Mouse (Mus musculus) neural tube, embryonic 13.5 days (tissue): ENCODE results near the gene Dnm3. TPM values are rescaled to one million over a fixed set of nuclear protein-coding genes. Genes with fewer than 3 reads are reported as not detected.

ENCODE experiments used
- ATAC-seq: fragments of 200-750 bp; cut with Nextera tagmentation; 2 replicates; pipeline ENCODE4 v1.8.0; 2017; ENCODE audit warnings: low read depth, mild to moderate bottlenecking, moderate TSS enrichment, moderate library complexity
- H3K27ac ChIP-seq: fragments of 300-500 bp; sonication (generic); replicated peaks from 2 replicates; pipeline ENCODE4 v1.5.1; 2015; ENCODE audit warnings: moderate library complexity, mild to moderate bottlenecking, inconsistent platforms
- H3K27me3 ChIP-seq: fragments of 300-500 bp; sonication (generic); 2 replicates; pipeline ENCODE4 v1.6.1; 2015; ENCODE audit warnings: mild to moderate bottlenecking, inconsistent platforms
- H3K36me3 ChIP-seq: fragments of 300-500 bp; sonication (generic); 2 replicates; pipeline ENCODE4 v1.6.1; 2015; ENCODE audit warnings: mild to moderate bottlenecking, inconsistent platforms
- H3K4me1 ChIP-seq: fragments of 300-500 bp; sonication (generic); replicated peaks from 2 replicates; pipeline ENCODE4 v1.6.1; 2015; ENCODE audit warnings: inconsistent platforms
- H3K4me2 ChIP-seq: fragments of 300-500 bp; sonication (generic); 2 replicates; pipeline ENCODE4 v1.6.1; 2015; ENCODE audit warnings: inconsistent platforms, mild to moderate bottlenecking, moderate library complexity
- H3K4me3 ChIP-seq: fragments of 300-500 bp; sonication (generic); 2 replicates; pipeline ENCODE4 v1.5.1; 2015; ENCODE audit warnings: mild to moderate bottlenecking, inconsistent platforms
- H3K9ac ChIP-seq: fragments of 300-500 bp; sonication (generic); 2 replicates; pipeline ENCODE4 v1.6.1; 2015; ENCODE audit warnings: moderate library complexity, mild to moderate bottlenecking, inconsistent platforms
- H3K9me3 ChIP-seq: fragments of 300-500 bp; sonication (generic); 2 replicates; pipeline ENCODE4 v1.6.1; 2016; ENCODE audit warnings: inconsistent platforms
- WGBS: fragments of 180-500 bp; shearing (Covaris S2); methylation state at CpG from one replicate; pipeline ENCODE4 v1.1.7; 2015; 5-methylcytosine and 5-hydroxymethylcytosine counted together
- polyA plus RNA-seq: library from polyadenylated mRNA; unstranded; fragments of >200 nt; fragmentation: Nextera tagmentation; extraction: Ambion mirVana; gene quantifications from 2 replicates; pipeline ENCODE4 v1.2.1, GENCODE M21; 2015

The Dnm3 gene
- polyA plus RNA-seq, 1 experiment from 2014 or later: 41.6 TPM

DNA sequence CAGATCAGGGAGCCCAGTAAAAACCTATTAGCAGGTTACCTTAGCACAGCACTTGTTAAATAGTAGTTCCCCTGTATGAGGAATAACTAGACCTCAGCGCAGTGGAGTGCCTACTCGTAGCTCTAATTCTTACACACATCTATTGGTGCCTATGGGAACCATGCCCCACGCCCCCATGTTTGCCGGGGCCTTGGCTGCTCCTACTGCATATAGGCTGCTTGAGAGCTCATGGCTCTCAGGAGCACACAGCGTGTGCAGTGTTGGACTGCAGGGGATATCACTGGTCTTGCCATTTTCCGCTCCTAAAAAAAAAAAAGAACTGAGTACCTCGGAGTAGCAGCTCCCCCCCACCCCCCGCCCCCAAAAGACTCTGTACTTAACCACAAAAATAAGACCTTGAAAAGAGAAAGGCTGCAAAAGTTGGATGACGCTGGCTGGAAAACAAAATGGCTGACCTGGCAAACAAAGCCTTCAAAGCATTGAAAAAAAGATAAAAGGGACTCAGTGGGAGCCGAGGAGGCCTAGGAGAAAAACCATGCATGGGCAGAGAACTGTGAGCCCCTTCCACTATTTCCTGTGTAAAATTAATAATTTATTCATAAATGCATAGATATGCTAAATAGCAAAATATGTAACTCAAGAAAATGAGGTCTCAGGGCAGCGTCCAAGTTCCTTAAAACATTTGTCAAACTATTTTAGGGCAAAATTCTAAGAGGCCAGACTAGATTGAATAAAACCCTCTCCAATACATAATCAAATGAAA is 342.2 kb downstream of the Dnm3 start:
- H3K4me3 ChIP-seq: no peak overlapping the region
- no peak overlapping the region for H3K27ac ChIP-seq
- peaks cover 5% of the 10 kb centered on the region for H3K4me1 ChIP-seq
- WGBS: 68% methylated on average over 11 of the region's 11 CpGs
- H3K9me3 ChIP-seq: no peaks in the 10 kb centered on the region
- H3K9ac ChIP-seq: no peak overlapping the region
- no peaks in the 10 kb centered on the region for H3K36me3 ChIP-seq
- ATAC-seq: no peak
- no peaks in the 10 kb centered on the region for H3K27me3 ChIP-seq
- H3K4me2 ChIP-seq: no peak overlapping the region

DNA sequence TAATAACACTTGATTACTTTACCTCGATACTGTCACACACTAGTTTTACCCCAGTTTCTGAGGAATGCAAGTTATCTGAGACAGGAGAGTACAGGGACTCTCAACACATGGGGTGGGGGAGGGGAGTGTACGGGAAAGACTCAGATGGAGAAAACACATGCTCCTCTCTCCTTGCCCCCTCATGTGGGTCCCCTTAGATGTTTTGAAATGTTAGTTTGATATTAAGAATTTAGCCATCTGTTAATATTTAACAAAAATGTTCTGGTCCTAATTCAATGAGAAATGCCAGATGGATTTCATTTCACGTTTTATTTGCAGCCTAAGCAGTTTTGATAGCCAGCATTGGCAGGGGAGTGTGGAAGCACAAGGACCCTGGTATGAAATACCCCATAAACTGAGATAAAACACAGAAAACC is 343.2 kb downstream of the Dnm3 start:
- Histone ChIP-seq H3K36me3 (no peaks in the 10 kb centered on the region), H3K27me3 (no peaks in the 10 kb centered on the region), H3K9ac (no peak overlapping the region), H3K9me3 (no peaks in the 10 kb centered on the region), H3K27ac (no peak overlapping the region), H3K4me3 (no peak overlapping the region), H3K4me1 (peaks cover 5% of the 10 kb centered on the region), H3K4me2 (no peak overlapping the region)
- ATAC-seq: no peak
- 82% methylated on average over 3 of the region's 3 CpGs for WGBS

DNA sequence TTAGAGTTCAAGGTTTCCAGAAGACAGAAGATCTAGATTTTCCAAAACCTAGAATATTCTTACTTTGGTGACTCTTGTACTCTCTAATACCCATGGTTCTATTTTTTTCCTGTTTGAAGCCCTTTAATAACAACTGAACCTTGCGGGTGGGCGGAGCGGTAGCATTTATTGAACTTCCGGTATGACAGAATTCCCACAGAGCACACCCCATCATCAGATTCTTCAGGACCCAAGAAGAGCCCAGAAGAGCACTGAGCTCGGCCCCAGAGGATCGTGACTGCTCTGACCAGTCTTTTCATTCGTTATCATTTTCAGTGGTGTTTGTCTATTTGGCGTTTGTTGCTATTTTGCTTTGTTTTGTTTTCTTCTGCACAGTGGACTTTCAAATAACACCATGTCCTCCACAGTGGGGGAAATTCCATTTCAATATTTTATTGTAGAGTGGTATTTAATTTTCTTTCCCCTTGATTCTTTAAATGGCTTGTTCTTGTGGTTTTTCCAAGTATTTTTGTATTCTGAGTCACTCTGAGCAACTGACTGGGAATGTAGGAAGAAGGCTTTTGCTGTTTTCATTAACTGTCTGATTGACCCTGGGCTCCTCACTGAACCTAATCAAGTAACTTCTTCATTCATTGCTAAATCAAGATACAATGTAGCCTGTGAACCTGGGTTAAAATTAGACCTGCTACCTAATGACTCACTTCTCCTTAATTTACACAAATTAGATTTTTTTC is 344.8 kb downstream of the Dnm3 start:
- H3K27ac ChIP-seq: no peak overlapping the region
- peaks cover 5% of the 10 kb centered on the region for H3K4me1 ChIP-seq
- WGBS: 91% methylated on average over 8 of the region's 8 CpGs
- no peak overlapping the region for H3K4me3 ChIP-seq
- H3K27me3 ChIP-seq: no peaks in the 10 kb centered on the region
- H3K4me2 ChIP-seq: no peak overlapping the region
- H3K9me3 ChIP-seq: no peaks in the 10 kb centered on the region
- H3K9ac ChIP-seq: no peak overlapping the region
- ATAC-seq: no peak
- H3K36me3 ChIP-seq: no peaks in the 10 kb centered on the region

DNA sequence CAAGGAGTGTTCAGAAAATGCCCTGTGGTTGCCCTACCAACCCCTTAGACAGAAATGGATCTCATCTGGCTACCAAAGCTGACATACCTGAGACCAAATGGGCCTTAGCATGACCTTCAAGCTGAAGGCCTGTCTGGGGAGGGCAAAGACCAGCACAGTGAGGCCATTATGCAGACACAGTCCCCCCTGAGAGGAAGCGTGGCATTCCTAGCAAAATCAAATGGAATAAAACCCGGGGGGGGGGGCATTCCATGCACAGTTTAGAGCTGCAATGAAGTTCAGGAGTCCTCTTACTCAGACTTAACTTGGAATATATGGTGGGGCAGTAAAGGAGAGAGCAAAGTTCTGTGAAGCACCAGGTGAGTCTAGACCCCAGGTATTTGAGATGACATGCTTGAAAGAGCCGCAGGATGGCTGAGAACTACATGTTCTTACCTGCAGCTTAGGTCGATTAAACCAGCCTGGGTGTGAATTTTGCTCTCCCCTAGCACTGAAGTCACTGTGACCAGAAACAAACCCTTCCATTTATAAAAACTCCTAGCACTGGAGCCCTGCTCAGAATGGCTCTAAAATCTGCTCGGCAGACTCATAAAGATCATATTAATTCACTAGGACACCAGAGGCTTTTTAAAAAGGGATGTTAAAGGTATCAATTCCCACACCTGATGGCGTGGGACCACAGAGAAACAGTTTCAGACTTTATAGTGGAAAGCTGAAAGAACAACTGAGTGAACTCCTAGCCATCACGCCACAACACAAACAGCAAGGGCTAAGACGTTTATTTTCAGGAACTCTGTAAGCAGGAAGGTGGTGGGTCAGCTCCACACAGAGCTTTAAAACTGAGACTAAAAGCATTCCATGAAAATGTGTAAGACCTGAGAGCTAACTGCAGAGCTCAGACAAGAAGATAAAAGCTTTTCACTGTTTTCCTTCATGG is 350.7 kb downstream of the Dnm3 start:
- 75% methylated on average over 8 of the region's 8 CpGs for WGBS
- no peak for ATAC-seq
- Histone ChIP-seq H3K27ac (no peak overlapping the region), H3K9ac (no peak overlapping the region), H3K4me3 (no peak overlapping the region), H3K4me2 (no peak overlapping the region), H3K4me1 (peaks cover 7% of the 10 kb centered on the region), H3K9me3 (no peaks in the 10 kb centered on the region), H3K36me3 (no peaks in the 10 kb centered on the region), H3K27me3 (no peaks in the 10 kb centered on the region)

DNA sequence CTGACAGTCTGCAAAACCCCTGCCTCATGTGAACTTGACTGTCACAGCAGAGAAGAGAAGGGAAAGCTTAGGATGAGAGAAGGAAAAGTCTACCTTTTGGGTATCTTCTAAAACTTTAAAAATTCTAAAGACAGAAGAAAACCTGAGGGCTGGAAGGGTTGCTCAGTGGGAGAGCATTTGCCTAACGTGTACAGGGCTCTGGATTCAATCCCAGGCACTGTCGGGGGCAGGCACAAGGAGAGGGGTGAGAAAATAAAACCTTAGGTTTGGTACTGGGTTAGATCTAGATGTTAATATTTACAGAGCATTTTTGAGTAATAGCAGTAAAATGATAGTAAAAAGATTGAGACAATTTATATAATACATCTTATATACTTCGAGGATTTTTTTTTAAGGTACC is 353.4 kb downstream of the Dnm3 start:
- WGBS: 78% methylated on average over 3 of the region's 3 CpGs
- Histone ChIP-seq H3K4me2 (no peak overlapping the region), H3K27ac (no peak overlapping the region), H3K36me3 (no peaks in the 10 kb centered on the region), H3K4me1 (peaks cover 9% of the 10 kb centered on the region; the same call in 1 of the 2 replicates), H3K9ac (no peak overlapping the region), H3K27me3 (no peaks in the 10 kb centered on the region), H3K4me3 (no peak overlapping the region), H3K9me3 (no peaks in the 10 kb centered on the region)
- ATAC-seq: no peak

DNA sequence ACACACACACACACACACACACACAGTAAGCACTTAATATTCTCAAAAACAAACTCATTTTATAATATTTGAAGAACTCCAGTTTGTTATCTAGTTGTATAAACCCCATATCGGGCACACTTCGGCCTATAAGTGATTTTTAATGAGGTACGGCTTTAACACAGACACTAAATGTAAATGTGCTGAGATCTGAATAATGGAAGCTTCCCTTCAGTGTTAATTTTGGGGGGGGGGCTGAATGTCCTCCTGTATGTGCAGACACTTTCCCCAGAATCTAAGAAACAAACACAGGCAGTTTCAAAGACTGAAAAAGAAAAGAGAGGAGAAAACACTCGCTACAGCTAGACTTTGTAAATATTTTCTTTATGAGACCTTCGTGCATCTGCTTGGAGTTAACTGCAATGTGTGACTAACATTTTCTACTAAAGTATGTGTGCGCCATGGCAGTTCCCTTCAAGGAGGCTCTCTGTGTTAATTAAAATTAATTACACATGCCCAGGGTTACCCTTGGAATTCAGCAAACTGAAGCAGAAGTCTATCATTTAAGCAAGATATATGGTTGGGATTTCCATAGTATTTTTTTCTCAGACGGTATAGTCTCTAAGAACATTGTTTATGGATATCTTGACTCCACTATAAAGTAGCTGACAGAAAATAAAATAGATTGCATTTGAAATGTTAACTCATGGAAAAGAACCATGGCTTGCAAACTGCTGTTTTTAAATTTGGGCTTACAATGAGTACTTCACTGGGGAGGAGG is 356.2 kb downstream of the Dnm3 start:
- no peaks in the 10 kb centered on the region for H3K36me3 ChIP-seq
- 44% methylated on average over 7 of the region's 7 CpGs for WGBS
- H3K27ac ChIP-seq: no peak overlapping the region
- no peak for ATAC-seq
- H3K9me3 ChIP-seq: no peaks in the 10 kb centered on the region
- H3K4me1 ChIP-seq: peaks cover 9% of the 10 kb centered on the region; the same call in 1 of the 2 replicates
- no peaks in the 10 kb centered on the region for H3K27me3 ChIP-seq
- no peak overlapping the region for H3K9ac ChIP-seq
- H3K4me2 ChIP-seq: no peak overlapping the region
- H3K4me3 ChIP-seq: no peak overlapping the region

DNA sequence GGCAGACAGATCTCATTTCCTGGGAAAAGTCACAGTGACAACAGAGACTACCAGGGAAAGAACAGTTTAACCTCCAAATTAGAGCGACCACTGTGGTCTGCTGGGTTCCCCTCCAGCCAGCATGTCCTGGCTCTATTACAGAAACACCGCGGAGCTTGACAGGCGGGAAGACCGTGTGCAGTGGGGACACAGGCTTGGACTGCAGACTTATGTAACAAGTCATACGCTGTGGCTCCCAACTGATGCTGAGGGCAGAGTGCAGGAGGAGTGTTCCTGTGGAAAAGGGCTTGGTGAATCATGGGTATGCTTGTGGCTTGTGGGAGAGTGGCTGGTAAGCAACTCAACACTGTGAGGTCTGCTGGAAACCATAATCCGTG is 368.4 kb downstream of the Dnm3 start:
- no peak overlapping the region for H3K9ac ChIP-seq
- 78% methylated on average over 7 of the region's 7 CpGs for WGBS
- no peaks in the 10 kb centered on the region for H3K36me3 ChIP-seq
- H3K27me3 ChIP-seq: no peaks in the 10 kb centered on the region
- H3K4me3 ChIP-seq: no peak overlapping the region
- ATAC-seq: no peak
- no peak overlapping the region for H3K4me2 ChIP-seq
- H3K27ac ChIP-seq: 0 out of 2 replicates have a peak overlapping the region, but pooled peaks have one; percentile 24
- peaks cover 19% of the 10 kb centered on the region for H3K4me1 ChIP-seq
- no peaks in the 10 kb centered on the region for H3K9me3 ChIP-seq

DNA sequence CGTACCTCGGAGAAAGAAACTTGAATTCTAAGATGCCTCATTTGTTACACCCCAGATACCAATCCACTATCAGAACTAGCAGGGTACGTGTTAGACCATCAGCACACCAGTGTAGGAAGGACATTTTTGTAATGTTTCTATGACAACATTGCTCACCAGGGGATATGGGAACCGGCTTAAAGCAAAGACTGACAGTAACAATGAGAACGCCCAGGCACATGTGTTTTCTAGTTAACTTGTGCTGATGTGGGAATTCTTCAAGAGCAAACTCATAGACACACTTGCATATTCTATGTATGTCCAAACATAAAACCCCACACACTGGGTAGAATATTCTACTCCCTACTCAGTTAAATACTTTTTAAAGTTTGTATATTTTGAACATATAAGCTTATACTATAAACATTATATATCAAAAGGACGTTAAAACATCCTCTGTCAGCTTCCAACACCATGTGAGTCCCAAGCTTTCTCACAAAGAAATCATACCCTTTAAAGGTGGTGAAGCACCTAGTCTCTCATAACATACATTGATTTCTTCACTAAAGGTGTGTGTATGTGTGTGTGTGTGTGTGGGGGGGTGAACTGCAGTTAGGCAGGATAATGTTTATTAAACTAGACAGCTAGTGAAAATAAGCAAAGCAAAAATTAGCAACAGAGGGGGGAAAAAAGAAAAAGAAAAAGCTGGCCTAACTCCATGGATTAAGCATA is 369.0 kb downstream of the Dnm3 start:
- H3K9ac ChIP-seq: no peak overlapping the region
- WGBS: 34% methylated on average over 6 of the region's 6 CpGs
- no peak overlapping the region for H3K4me3 ChIP-seq
- no peaks in the 10 kb centered on the region for H3K9me3 ChIP-seq
- peaks cover 19% of the 10 kb centered on the region for H3K4me1 ChIP-seq
- H3K4me2 ChIP-seq: no peak overlapping the region
- peak; percentile 68; the same call in 1 of the 2 replicates for ATAC-seq
- H3K36me3 ChIP-seq: no peaks in the 10 kb centered on the region
- peak overlapping the region; percentile 20; the same call in 1 of the 2 replicates for H3K27ac ChIP-seq
- H3K27me3 ChIP-seq: no peaks in the 10 kb centered on the region

DNA sequence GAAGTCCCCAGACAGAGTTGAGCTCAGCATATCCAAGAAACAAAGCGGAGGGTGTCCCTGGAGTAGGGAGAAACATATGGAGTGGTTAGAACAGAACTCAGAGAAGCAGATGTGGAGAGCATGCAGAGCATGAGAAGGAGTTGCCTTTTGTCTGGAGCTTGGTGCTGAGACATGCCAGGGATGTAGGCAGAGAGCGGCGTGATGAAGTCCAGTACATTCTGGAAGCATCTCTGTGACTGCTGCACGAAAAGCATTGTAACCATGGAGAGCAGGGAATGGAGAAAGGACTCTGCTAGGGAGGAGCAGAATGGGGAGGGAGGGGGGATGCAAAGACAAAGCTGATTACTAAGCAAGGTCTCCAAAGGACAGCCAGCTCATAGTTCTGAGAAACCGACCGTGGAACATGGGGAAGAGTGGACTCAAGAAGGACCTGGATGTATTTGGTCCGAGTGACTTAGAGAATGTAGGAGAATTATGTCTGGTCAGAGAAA is 369.6 kb downstream of the Dnm3 start:
- Histone ChIP-seq H3K27me3 (no peaks in the 10 kb centered on the region), H3K4me3 (no peak overlapping the region), H3K4me2 (no peak overlapping the region), H3K27ac (peak overlapping the region; percentile 20; the same call in 1 of the 2 replicates), H3K9me3 (no peaks in the 10 kb centered on the region), H3K9ac (no peak overlapping the region), H3K4me1 (peaks cover 19% of the 10 kb centered on the region), H3K36me3 (no peaks in the 10 kb centered on the region)
- WGBS: 44% methylated on average over 7 of the region's 7 CpGs
- ATAC-seq: peak; percentile 48; the same call in 1 of the 2 replicates

DNA sequence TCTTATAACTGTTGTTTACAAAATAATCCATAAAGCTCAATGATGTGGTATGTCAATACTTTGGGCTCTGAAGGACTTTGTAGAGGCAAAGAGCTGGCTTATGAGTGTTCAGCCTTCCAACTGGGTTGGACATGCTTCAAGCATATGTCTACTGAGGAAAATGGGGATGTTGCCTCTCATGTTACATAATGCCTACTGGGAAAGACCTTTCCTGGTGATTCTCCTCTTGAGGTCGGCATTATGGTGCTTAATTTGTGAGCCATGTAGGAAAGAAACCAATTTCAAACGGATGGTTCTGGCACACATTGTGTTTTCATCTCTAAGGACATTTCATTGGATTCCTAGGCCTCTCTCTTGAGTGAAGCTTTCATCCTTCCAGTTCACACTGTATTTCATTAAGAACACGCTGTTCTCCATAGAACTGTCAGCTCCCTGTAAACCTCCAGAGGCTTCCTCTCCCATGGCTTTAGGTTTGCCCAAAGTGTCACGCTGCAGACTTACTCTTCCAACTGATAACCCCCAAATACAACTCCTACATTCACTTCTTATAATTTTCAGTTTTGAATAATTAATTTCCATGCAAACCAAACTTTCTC is 370.7 kb downstream of the Dnm3 start:
- ATAC-seq: no peak
- WGBS: 79% methylated on average over 4 of the region's 4 CpGs

More for the DNA sequence above, 370.7 kb downstream of the Dnm3 start:
- H3K4me2 ChIP-seq: no peak overlapping the region
- H3K9me3 ChIP-seq: no peaks in the 10 kb centered on the region
- H3K9ac ChIP-seq: no peak overlapping the region
- H3K4me1 ChIP-seq: peaks cover 19% of the 10 kb centered on the region
- no peak overlapping the region for H3K27ac ChIP-seq
- H3K27me3 ChIP-seq: no peaks in the 10 kb centered on the region
- H3K36me3 ChIP-seq: no peaks in the 10 kb centered on the region
- H3K4me3 ChIP-seq: no peak overlapping the region
